Mouse (Mus musculus) liver, adult 10 weeks (tissue): ENCODE data around the gene Olfr608. TPM values are rescaled to one million over a fixed set of nuclear protein-coding genes. Genes with fewer than 3 reads are reported as not detected.

Source experiments
- polyA plus RNA-seq: library from polyadenylated mRNA; stranded (reverse); fragments of 350-450 nt; fragmentation: Illumina TruSeq; extraction: RNeasy Lipid Tissue Mini Kit (QIAGEN cat#74804); gene quantifications from one replicate; pipeline ENCODE4 v1.2.3, GENCODE M21; 2014; ENCODE audit warnings: low read depth, low replicate concordance

Gene Olfr608
- not detected for polyA plus RNA-seq

DNA sequence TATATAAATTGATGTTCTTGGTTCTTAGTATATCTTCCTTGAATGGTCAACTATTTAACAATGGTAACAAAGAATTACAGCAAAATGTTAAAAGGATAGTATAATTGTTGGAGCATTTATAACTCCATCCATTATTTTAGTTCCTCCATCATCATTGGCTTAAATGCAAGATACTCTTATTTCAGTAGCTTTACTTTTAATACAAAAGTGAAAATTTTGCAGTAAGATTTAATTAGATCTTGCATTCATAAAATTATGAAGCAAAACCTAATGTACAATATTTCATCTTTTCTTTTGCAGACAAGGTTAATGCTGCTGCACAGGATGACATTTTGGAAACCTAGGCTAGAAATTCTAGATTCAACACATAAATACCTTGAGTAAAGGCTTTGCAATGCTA, at the start of gene Olfr608:
Gene Olfr608 (plus strand): TSS at position 301 of the 400 bp plus-strand sequence.

DNA sequence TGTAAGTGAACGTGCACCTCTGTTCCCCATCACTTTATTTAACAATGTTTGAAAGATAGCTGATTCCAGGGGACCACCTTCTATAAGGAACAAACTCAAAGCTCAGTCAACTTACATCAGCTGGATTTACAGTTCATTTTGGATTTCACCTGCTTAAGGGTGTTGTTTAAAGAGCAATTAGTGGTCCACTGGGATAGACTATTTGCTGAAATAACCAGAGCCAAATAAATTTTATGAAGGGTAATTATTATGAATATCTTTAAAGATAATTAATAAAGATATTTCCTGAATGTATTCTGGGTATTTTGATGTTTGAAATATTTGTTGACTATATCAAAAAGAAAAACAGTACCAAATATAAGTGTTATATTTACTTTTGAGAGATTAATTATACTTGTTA, 24.3 kb upstream of the Olfr608 start, which contains the start of gene Olfr605:
Gene Olfr605 (minus strand): TSS at position 101 of the 400 bp plus-strand sequence.

DNA sequence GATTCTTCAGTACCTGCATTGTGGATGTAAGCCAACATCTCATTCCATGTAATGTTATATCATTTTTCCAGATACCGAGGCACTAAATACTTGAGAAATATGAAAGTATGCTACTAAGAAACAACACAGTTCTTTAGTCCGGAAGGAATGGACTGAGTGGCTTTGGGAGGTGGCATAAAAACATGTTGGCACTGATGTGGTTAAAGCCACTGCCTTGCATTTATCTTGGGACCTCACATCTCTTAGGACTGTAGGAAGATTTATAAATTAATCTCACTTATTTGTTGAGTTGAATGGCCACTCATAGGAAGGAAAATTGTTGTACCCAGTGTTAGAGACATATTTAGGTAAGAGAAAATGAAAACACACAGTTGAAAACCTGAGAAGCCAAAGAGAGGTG, 20.9 kb upstream of the Olfr608 start, which contains the start of gene Olfr606:
Gene Olfr606 (plus strand): TSS at position 301 of the 400 bp plus-strand sequence.

DNA sequence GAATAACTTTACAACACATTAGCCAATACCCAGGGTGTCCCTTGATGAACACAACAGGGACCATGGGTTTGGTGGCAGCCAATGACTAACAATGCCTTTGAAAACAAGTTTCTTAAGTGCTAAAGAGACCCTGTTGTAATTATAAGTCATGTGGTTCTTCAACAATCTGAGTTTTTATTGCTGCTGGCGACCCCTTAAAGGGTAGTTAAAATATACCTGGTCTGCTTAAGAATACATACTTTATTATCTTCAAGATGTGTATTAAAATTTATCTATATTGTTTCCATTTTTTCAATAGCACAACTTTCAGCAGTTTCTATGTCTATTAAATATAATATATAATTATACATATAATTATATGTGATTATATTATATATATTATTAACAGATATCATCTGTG, 28.3 kb downstream of the Olfr608 start, which contains the start of gene Olfr609:
Gene Olfr609 (minus strand): TSS at position 101 of the 400 bp plus-strand sequence.

DNA sequence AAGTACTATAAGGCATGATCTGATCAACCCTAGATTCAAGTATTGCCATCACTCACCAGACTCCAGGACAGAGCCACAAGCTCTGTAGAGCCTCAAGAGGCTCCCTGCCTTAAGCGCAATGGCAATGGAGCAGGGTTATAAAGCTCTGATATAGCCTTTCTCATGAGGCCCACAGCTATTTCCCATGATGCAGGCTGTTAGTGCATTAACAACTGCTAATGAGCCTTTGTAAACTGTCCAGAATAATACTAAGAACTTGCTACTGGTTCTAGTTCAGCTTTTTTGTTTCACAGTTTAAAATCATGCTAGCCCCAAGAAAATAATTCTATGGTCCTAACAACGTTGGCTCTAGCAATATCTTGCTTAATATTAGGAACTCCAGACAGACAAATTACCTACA, 42.3 kb downstream of the Olfr608 start, which contains the start of gene Olfr610:
Gene Olfr610 (minus strand): TSS at position 101 of the 400 bp plus-strand sequence.

DNA sequence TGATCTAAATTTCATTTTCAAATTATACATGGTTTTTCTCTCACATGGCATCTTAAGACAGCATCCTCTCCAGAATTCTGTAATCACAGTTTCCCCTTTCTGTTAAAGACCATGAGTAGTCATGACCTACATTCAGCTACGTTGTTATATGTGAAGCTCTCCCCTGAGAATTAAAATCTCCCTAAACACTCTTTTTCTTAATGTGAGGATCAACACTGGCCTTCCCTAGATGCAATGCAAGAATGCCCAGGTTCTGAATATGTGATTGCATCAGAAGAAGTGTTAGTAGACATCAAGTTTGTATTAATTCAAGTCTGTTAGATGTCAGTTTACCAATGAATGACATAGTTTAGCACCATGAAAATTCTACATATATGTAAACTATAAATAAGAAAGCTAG, 51.1 kb downstream of the Olfr608 start, which contains the start of gene Olfr611:
Gene Olfr611 (minus strand): TSS at position 101 of the 400 bp plus-strand sequence.

Other genes starting within 250 kb of the Olfr608 start
- not detected for gene Usp17ld, start 217.4 kb upstream of the Olfr608 start, polyA plus RNA-seq
- not detected for gene Olfr596, start 164.2 kb upstream of the Olfr608 start, polyA plus RNA-seq
- gene Olfr597, start 153.6 kb upstream of the Olfr608 start, polyA plus RNA-seq: not detected
- gene Olfr598, start 146.3 kb upstream of the Olfr608 start, polyA plus RNA-seq: not detected
- not detected for gene Olfr599, start 134.0 kb upstream of the Olfr608 start, polyA plus RNA-seq
- gene Olfr600, start 120.2 kb upstream of the Olfr608 start, polyA plus RNA-seq: not detected
- gene Olfr601, start 107.2 kb upstream of the Olfr608 start, polyA plus RNA-seq: not detected
- gene Olfr603, start 83.7 kb upstream of the Olfr608 start, polyA plus RNA-seq: not detected
- not detected for gene Usp17lc, start 54.8 kb upstream of the Olfr608 start, polyA plus RNA-seq
- not detected for gene Olfr605, start 24.4 kb upstream of the Olfr608 start, polyA plus RNA-seq
- not detected for gene Olfr606, start 20.8 kb upstream of the Olfr608 start, polyA plus RNA-seq
- gene Olfr607, start 5.7 kb upstream of the Olfr608 start, polyA plus RNA-seq: not detected
- gene Olfr609, start 28.2 kb downstream of the Olfr608 start, polyA plus RNA-seq: not detected
- gene Olfr610, start 42.2 kb downstream of the Olfr608 start, polyA plus RNA-seq: not detected
- not detected for gene Olfr611, start 51.0 kb downstream of the Olfr608 start, polyA plus RNA-seq
- not detected for gene Olfr612, start 72.8 kb downstream of the Olfr608 start, polyA plus RNA-seq
- not detected for gene Olfr613, start 78.2 kb downstream of the Olfr608 start, polyA plus RNA-seq
- not detected for gene Olfr615, start 86.2 kb downstream of the Olfr608 start, polyA plus RNA-seq
- not detected for gene Olfr616, start 99.3 kb downstream of the Olfr608 start, polyA plus RNA-seq
- gene Olfr617, start 103.2 kb downstream of the Olfr608 start, polyA plus RNA-seq: not detected
- gene Olfr618, start 120.2 kb downstream of the Olfr608 start, polyA plus RNA-seq: not detected
- not detected for gene Olfr619, start 130.7 kb downstream of the Olfr608 start, polyA plus RNA-seq
- gene Olfr620, start 142.7 kb downstream of the Olfr608 start, polyA plus RNA-seq: not detected
- not detected for gene Olfr622, start 172.8 kb downstream of the Olfr608 start, polyA plus RNA-seq
- gene Olfr623, start 193.8 kb downstream of the Olfr608 start, polyA plus RNA-seq: not detected
- gene Olfr624, start 201.3 kb downstream of the Olfr608 start, polyA plus RNA-seq: 0.13 TPM
- gene Olfr625-ps1, start 212.8 kb downstream of the Olfr608 start, polyA plus RNA-seq: not detected
- not detected for gene Olfr243, start 244.8 kb downstream of the Olfr608 start, polyA plus RNA-seq